Mouse (Mus musculus) kidney, adult 8-10 months (tissue): ENCODE data around the gene Hist1h2ak.
A peak's percentile ranks its signal among the peaks of the same experiment; 100 is the strongest.
"Not testable (repeated sequence)": the region's sequence is repeated elsewhere in the genome, so short reads cannot be mapped to it uniquely, and the experiment has no call there.

ENCODE experiments used
- DNase-seq, 2 experiments: peaks; one replicate each; pipeline ENCODE4 v3.0.0; 2022

Gene Hist1h2ak

GRCm38 (mm10) chr13:21718381-21719080 is 35.1 kb downstream of the Hist1h2ak start:
- no peak for DNase-seq

DNA sequence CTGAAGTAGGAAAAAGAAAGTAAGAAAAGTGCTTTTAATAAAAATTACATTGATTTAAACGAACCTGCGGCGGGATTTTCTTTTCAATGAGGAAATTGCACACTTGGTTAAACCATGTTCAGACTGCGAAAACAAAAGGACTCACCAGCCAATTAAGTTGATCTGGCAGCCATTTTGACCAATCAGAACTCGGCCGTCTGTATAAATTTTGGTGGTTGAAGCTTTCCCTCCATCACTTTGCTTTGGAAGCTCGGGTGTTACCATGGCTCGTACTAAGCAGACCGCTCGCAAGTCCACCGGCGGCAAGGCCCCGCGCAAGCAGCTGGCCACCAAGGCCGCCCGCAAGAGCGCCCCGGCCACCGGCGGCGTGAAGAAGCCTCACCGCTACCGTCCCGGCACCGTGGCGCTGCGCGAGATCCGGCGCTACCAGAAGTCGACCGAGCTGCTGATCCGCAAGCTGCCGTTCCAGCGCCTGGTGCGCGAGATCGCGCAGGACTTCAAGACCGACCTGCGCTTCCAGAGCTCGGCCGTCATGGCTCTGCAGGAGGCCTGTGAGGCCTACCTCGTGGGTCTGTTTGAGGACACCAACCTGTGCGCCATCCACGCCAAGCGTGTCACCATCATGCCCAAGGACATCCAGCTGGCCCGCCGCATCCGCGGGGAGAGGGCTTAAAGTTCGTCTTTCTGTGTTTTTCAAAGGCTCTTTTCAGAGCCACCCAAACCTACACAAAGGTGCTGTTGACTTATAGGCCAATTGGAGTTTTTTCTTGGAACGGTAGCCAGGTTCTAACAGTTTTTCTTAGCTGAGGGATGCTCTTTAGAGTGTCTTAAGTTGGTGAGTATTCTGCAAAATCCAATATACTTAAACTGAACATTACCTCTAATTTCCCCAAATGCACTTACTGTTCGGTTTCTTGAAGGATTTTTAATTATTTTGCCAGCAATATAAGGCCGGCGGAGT is 36.0 kb downstream of the Hist1h2ak start, which contains the start of gene Hist1h3h:
Hist1h3h (plus strand) TSS at position 263 of the 961 bp plus-strand sequence.
- DNase-seq, result peak; percentile 41 to 46

- DNase-seq, result not testable (repeated sequence)
Measured at GRCm38 (mm10) chr13:21716540-21717391, 36.9 kb downstream of the Hist1h2ak start.

DNA sequence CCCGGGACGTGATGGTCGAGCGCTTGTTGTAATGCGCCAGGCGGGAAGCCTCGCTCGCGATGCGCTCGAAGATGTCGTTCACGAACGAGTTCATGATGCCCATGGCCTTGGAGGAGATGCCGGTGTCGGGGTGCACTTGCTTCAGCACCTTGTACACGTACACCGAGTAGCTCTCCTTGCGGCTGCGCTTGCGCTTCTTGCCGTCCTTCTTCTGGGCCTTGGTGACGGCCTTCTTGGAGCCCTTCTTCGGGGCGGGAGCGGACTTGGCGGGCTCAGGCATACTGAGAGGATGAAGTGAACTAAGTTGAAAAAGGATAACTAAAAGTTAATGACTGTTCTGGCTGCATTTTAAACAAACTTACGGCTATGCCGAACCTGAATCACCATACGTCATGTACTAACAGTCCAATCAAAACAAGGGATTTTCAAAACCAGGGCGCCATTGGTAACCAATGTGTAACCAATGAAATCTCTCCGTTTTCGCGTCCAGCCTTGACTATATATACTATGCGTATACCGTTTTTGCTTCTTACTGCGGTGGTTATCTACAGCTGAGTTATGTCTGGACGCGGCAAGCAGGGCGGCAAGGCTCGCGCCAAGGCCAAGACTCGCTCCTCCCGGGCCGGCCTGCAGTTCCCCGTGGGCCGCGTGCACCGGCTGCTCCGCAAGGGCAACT is 37.6 kb downstream of the Hist1h2ak start, which contains the start of the genes Hist1h2bl and Hist1h2ai:
Hist1h2bl (minus strand) TSS at position 280 of the 676 bp plus-strand sequence.
Hist1h2ai (plus strand) TSS at position 559 of the 676 bp plus-strand sequence.
- peak; percentile 54 to 71 for DNase-seq

DNA sequence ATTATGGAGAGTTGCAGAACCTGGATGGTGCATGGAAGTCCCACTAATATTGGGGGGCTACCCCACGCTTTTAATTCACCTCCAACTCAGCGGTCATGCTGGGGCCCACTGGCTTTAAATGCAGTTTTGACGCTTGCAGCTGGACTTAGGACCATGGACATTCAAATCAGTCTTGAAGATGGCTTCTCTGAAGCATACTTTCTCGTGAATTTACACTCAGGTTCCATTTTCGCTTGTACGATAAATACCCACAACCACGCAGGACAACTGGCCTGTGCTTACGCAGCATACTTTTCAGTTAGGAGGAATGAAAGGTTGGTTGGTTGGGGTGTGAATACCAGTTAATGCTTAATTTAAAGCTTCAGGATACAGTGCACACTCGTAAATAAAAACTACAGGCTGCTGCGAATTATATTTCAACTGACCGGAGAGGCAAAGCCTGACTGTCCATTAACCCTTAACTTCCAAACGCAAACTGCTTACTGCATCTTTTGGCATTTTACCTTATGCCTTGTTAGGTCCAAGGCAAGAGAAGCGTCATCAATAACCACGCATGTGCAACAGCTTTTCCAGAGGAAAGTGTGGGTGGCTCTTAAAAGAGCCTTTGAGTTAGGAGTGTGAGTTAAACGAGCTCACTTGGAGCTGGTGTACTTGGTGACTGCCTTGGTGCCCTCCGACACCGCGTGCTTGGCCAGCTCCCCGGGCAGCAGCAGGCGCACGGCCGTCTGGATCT is 38.3 kb downstream of the Hist1h2ak start:
- DNase-seq, result no peak

DNA sequence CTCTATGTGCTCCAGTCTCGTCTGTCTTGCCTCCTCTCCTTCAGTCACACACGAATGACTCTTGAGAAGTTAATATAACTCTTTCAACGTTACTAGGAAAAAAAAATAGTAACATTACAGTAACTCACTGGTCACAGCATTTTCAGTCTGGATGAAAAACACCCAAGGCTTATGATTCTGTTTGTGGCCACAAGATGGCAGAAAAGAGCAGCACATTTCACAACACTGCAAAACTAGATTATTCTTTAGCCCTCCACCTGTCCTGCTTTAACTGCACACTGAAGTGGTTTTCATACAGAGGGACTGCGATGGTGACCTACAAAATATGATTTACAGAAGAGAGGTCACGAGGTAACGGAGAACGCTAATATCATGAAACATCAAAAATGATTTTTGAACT is 38.9 kb downstream of the Hist1h2ak start:
- DNase-seq, result peak; percentile 37 to 66

GRCm38 (mm10) chr13:21711698-21712097 is 41.9 kb downstream of the Hist1h2ak start:
- DNase-seq, result no peak

GRCm38 (mm10) chr13:21710821-21711525 is 42.7 kb downstream of the Hist1h2ak start:
- DNase-seq, result peak; percentile 60 to 80

GRCm38 (mm10) chr13:21710031-21710711 is 43.5 kb downstream of the Hist1h2ak start:
- DNase-seq, result peak; percentile 73 to 87

DNA sequence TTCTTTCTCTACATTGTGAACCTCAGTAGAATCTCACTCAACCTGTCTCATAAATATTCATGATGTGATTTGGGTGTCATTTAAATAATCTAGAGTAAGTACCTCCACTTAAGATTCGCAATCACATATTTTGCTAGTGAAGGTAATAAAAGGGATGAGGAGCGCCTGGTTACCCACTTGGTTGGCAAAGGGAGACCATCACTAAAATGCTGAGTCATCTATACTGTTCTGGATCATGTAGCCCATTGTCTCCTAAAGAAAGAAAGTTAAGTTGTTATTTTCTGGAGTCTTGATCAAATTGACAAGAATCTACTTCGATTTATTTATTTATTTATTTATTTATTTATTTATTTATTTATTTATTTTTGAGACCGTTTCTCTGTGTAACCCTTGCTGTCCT is 47.0 kb downstream of the Hist1h2ak start:
- no peak for DNase-seq
